Mouse (Mus musculus) G1E (cell line): ENCODE measurements around the gene Ctsc. TPM values are rescaled to one million over a fixed set of nuclear protein-coding genes. Genes with fewer than 3 reads are reported as not detected.

Source experiments
- ATAC-seq: 2 replicates; pipeline ENCODE4 v1.8.0; 2016; ENCODE audit warnings: mild to moderate bottlenecking; ENCODE audit not compliant: insufficient number of reproducible peaks, poor library complexity, low FRiP score, severe bottlenecking; ENCODE audit errors: extremely low read depth
- DNase-seq: peaks from one replicate; pipeline ENCODE4 v3.0.0; 2012; ENCODE audit warnings: low spot score
- H3K27me3 ChIP-seq: 2 replicates; pipeline ENCODE4 v1.6.1; 2012; ENCODE audit warnings: mild to moderate bottlenecking, low read length, inconsistent platforms; ENCODE audit not compliant: insufficient read depth
- H3K36me3 ChIP-seq: replicated peaks from 2 replicates; pipeline ENCODE3; 2012; ENCODE audit warnings: mild to moderate bottlenecking, inconsistent platforms
- H3K4me1 ChIP-seq: 2 replicates; pipeline ENCODE4 v1.6.1; 2012; ENCODE audit warnings: low read depth, low read length, inconsistent platforms, mixed read lengths; ENCODE audit not compliant: insufficient read depth
- H3K4me3 ChIP-seq: 2 replicates; pipeline ENCODE4 v1.5.1; 2012; ENCODE audit warnings: low read depth, mild to moderate bottlenecking, inconsistent platforms, low read length, moderate library complexity, mixed read lengths
- H3K9me3 ChIP-seq: replicated peaks from 2 replicates; pipeline ENCODE4 v1.6.1; 2012; ENCODE audit warnings: inconsistent platforms
- CTCF ChIP-seq: IDR thresholded peaks from 2 replicates; pipeline ENCODE4 v1.5.1; 2012; ENCODE audit warnings: low read depth, low read length, inconsistent platforms, mixed read lengths
- GATA1 ChIP-seq: IDR thresholded peaks from 2 replicates; pipeline ENCODE4 v1.6.1; 2012; ENCODE audit warnings: borderline replicate concordance, low read length, inconsistent platforms, mixed read lengths
- GATA2 ChIP-seq: IDR thresholded peaks from 2 replicates; pipeline ENCODE4 v1.6.1; 2012; ENCODE audit warnings: low read depth, low read length, inconsistent platforms, borderline replicate concordance
- POLR2AphosphoS5 ChIP-seq: IDR thresholded peaks from 2 replicates; pipeline ENCODE4 v1.6.1; 2012; ENCODE audit warnings: low read depth, low read length, inconsistent platforms; ENCODE audit not compliant: insufficient replicate concordance
- TAL1 ChIP-seq: conservative IDR thresholded peaks from 2 replicates; pipeline ENCODE4 v1.6.1; 2012; ENCODE audit warnings: low read depth, low read length, inconsistent platforms, mixed read lengths
- polyA plus RNA-seq: library from polyadenylated mRNA; stranded (reverse); fragments of >175 nt; gene quantifications from 2 replicates; pipeline ENCODE4 v1.2.3, GENCODE M21; 2012
- total RNA-seq, 2 experiments: library from RNA; stranded (forward) in 1 of 2; stranded (reverse) in 1 of 2; fragments of 200-1000 nt in 1 of 2; fragments of >200 nt in 1 of 2; fragmentation: Nextera tagmentation in 1 of 2; gene quantifications; 2 replicates each; pipeline ENCODE4 v1.2.3; 2014 to 2017

Ctsc gene
- total and polyA plus RNA-seq, 3 experiments: 0.11 TPM; not detected in 2

- ATAC-seq (no peak), DNase-seq (no peak)
- no peak for TF ChIP-seq POLR2AphosphoS5
- TF ChIP-seq CTCF: no peak
- no peak for TF ChIP-seq TAL1
- no peak for TF ChIP-seq GATA1
- TF ChIP-seq GATA2: no peak
- no peaks in the 10 kb centered on the region for H3K36me3 ChIP-seq
- H3K27me3 ChIP-seq: no peaks in the 10 kb centered on the region
- no peaks in the 10 kb centered on the region for H3K4me1 ChIP-seq
- no peak overlapping the region for H3K4me3 ChIP-seq
- 0 out of 2 replicates have a peak, but pooled peaks cover 2% of the 10 kb centered on the region for H3K9me3 ChIP-seq
These were observed 26.4 kb upstream of the Ctsc start for GRCm38 (mm10) chr7:88251535-88251934.

DNA sequence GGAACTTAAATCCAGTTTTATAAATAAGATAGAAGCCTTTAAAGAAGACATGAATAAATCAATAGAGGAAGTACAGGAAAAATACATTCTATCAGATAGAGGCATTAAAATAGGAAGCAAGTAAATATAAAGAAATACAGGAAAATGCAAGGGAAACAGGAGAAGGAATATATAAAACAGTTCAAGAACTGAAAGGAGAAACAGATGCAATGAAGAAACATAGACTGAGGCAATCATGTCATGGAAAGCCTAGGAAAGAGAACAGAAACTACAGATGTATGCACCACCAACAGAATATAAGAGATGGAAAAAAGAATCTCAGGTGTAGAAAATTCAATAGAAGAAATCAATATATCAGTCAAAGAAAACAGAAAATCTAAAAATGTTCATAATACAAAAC lies 25.8 kb upstream of the Ctsc start:
- no peaks in the 10 kb centered on the region for H3K36me3 ChIP-seq
- no peak for ATAC-seq

GRCm38 (mm10) chr7:88254884-88255283 lies 23.0 kb upstream of the Ctsc start:
- no peak for TF ChIP-seq TAL1
- TF ChIP-seq GATA2: no peak
- no peak for TF ChIP-seq POLR2AphosphoS5
- no peak for TF ChIP-seq CTCF
- TF ChIP-seq GATA1: no peak
- peaks cover 7% of the 10 kb centered on the region; the same call in 1 of the 2 replicates for H3K9me3 ChIP-seq
- no peak for DNase-seq
- H3K4me3 ChIP-seq: no peak overlapping the region
- ATAC-seq: no peak
- no peaks in the 10 kb centered on the region for H3K27me3 ChIP-seq
- H3K4me1 ChIP-seq: no peaks in the 10 kb centered on the region
- no peaks in the 10 kb centered on the region for H3K36me3 ChIP-seq

More for the DNA sequence above, 25.8 kb upstream of the Ctsc start:
- no peaks in the 10 kb centered on the region for H3K27me3 ChIP-seq
- DNase-seq: no peak
- H3K4me1 ChIP-seq: no peaks in the 10 kb centered on the region
- no peak overlapping the region for H3K4me3 ChIP-seq
- TF ChIP-seq GATA2 (no peak), POLR2AphosphoS5 (no peak), GATA1 (no peak), TAL1 (no peak), CTCF (no peak)
- 0 out of 2 replicates have a peak, but pooled peaks cover 2% of the 10 kb centered on the region for H3K9me3 ChIP-seq

GRCm38 (mm10) chr7:88259155-88259925 lies 18.5 kb upstream of the Ctsc start:
- Histone ChIP-seq H3K4me3 (no peak overlapping the region), H3K4me1 (no peaks in the 10 kb centered on the region), H3K9me3 (peaks cover 5% of the 10 kb centered on the region; the same call in 1 of the 2 replicates), H3K36me3 (no peaks in the 10 kb centered on the region), H3K27me3 (no peaks in the 10 kb centered on the region)
- ATAC-seq: no peak
- TF ChIP-seq TAL1: no peak
- TF ChIP-seq GATA2: no peak
- TF ChIP-seq CTCF: no peak
- no peak for TF ChIP-seq POLR2AphosphoS5
- DNase-seq: no peak

GRCm38 (mm10) chr7:88261799-88262198 lies 16.1 kb upstream of the Ctsc start:
- TF ChIP-seq GATA1 (no peak), TAL1 (no peak), CTCF (no peak), POLR2AphosphoS5 (no peak), GATA2 (no peak)
- Histone ChIP-seq H3K4me3 (no peak overlapping the region), H3K4me1 (no peaks in the 10 kb centered on the region), H3K36me3 (no peaks in the 10 kb centered on the region), H3K9me3 (peaks cover 5% of the 10 kb centered on the region; the same call in 1 of the 2 replicates), H3K27me3 (no peaks in the 10 kb centered on the region)
- DNase-seq: no peak
- no peak for ATAC-seq

- ATAC-seq (no peak), DNase-seq (no peak)
- no peaks in the 10 kb centered on the region for H3K27me3 ChIP-seq
- no peaks in the 10 kb centered on the region for H3K9me3 ChIP-seq
- H3K4me3 ChIP-seq: no peak overlapping the region
- TF ChIP-seq GATA1 (no peak), TAL1 (no peak), CTCF (no peak), POLR2AphosphoS5 (no peak), GATA2 (no peak)
- no peaks in the 10 kb centered on the region for H3K4me1 ChIP-seq
- no peaks in the 10 kb centered on the region for H3K36me3 ChIP-seq
These were observed 13.0 kb upstream of the Ctsc start for GRCm38 (mm10) chr7:88264861-88265260.
